Mouse (Mus musculus): ENCODE measurements around the gene Maml3.

Gene Maml3

DNA sequence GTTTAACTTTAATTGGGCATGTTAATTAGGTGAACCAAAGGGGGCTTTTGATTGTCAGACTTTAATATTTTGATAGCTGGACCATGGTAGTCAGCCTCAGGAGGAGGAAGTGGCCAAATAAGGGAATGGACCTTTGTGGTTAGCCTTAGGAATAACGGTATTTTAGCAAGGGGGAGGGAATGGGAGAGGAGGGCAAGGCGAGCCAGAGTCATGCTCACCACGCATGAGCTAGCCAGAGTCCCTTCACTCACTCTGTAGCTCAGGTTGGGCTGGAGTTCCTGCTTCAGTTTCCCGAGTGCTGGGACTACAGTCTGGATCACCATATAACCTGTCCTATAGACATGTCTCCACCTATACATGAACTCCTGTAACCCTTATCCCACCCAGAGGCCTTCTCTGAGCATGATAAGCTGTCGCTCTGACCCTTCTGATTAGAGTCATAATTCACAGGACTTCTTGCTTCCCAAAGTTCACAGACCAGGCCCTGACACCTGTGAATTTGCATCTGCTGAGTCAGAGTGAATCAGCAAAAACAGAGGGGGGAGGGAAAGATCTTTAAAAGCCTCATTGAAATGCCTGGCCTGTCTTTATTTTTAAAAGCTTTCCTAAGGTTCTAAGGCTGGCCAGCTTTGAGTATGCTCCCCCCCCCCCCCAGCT, 434.3 kb downstream of the Maml3 start:
- no peak for DNase-seq (ENCODE audit: low spot score in 2 of 2)

DNA sequence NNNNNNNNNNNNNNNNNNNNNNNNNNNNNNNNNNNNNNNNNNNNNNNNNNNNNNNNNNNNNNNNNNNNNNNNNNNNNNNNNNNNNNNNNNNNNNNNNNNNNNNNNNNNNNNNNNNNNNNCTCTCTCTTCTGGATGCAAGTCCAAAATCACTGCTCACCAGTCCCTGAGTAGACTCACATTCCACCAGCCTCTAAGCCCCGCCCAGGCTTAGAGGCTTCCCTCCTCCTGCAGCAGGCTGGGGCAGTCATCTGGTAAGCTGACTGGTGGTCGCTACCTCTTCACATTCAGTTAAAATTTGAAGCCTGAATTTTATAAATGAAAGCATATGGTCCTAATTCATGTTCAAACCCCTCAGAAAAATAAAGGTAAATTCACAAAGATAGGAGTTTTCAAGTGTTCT, 436.3 kb downstream of the Maml3 start:
- no peak for DNase-seq (ENCODE audit: low spot score in 2 of 2)

DNA sequence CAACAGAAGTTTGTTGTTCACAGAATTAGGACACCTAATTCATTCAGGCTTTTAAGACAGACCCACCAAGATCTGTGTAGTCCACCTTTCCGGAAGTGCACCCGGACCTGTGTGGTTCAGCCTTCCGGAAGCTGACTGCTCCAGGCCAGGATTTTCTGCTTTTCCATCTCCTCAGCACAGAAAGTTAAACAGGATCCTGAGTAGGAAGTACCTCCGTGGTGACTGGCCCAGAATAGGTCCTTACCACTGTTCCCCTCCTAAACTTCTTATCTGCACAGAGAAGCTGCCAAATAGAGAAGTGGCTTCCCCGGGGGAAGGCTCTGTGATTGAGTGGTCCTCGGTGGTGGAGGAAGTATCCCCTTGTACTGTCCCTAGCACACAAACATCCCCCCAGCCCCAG, 442.3 kb downstream of the Maml3 start:
- no peak for DNase-seq (ENCODE audit: low spot score in 2 of 2)

DNA sequence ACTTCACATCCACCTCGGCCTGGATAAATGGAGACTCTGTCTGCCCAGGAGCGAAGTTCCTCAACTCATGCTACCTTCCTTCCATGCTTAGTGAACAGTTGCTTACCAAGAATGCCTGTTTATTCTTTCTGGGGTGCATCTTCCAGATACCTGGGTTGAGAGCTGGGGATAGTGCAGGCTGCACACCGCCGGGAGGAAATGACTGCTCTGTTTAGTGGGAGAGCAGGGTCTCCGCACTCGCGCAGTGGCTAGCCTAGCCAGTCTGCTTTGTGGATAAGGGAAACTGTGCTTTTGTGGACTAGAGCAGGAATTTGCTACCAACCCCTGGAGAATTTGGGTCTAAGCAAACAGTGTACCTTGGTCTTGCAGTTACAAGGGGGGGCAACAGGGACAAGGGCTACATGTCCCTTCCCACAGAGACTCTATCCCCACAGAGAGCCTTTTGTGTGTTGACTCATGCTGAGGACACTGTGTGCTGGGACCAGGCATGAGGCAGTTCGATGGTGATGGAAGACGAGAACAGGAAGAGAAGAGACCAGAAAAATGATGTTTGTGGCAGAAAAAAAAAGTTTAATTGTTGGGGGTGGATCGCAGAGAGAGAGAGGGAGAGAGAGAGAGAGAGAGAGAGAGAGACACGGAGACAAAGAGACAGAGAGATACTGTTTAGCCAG, 442.9 kb downstream of the Maml3 start:
- no peak for DNase-seq (ENCODE audit: low spot score in 2 of 2)

DNA sequence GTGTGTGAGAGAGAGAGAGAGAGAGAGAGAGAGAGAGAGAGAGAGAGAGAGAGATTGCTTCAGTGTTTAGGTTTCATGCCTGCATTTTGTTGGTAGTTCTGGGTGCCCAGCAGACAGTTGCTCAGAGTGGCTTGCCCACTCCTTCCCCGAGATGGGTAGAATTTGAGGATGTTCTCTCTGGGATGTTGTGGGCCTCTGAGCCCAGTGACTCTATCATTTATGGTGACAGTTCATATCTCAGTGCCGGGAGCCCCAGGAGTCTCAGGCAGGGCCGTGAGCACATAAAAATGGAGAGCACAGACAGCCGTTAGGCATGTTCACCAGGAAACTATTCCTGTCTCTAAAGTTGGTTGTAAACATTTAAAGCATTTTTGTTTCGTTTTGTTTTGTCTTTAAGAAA, 443.5 kb downstream of the Maml3 start:
- DNase-seq (ENCODE audit: low spot score in 2 of 2) = no peak

DNA sequence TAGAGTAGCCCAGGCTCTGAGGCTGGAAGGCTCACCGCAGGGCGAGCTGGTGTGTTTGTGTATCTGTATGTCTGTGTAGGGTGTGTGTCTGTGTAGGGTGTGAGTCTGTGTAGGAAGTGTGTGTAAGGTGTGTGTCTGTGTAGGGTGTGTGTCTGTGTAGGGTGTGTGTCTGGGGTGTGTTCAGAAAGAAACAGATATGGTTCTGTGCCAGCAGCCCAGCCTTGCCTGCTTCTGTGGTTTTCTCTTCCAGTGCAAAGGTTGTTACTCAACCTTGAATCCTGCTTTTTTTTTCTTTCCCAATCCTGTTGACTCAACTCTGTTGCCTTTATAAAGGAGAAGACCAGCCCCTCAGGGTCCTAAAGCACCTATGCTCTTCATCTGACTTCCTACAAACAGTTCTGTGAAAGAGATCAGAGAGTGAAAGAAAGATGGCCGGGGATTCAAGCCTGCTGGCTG, 444.0 kb downstream of the Maml3 start:
- DNase-seq (ENCODE audit: low spot score in 2 of 2) = no peak

DNA sequence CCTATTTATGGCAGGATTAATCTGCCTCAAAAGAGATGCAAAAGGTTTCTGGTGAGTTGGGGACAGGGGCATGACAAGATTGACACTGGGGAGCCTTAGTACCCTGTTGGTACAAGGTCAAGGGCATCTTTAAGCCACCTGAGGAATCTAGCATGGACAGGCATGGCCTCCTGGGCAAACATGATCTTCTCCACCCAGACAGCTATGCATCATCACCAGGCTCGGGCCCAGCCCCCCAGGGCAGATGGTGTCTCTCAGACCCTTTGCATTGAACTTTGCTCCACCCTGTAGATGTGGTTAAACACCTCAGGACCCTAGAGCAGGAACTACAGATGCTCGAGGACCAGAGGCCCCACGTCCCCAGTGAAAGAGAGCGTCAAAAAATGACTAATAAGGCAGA, 444.8 kb downstream of the Maml3 start, which contains the start of gene Mgst2:
TSS of gene Mgst2 (plus strand) at position 301 of the 400 bp plus-strand sequence.
- DNase-seq (ENCODE audit: low spot score in 2 of 2) = no peak

DNA sequence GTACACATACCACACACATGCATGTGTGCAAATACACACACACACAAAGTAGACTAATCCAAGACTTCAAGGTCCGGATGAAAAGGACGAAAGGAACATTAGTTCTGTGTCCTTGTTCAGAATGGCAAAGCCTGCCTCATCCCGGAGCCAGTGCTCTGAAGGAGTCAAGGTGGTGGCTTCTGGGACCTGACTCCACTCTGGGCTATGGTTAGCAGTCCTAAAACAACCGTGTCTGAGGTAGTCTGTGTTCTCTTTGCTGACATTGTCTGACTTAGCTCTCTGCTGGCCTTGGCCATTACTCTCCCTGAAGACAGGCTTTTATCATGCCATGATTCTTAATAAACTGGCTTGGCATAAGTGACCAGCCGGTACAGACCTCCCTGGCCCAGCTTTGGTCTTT, 445.5 kb downstream of the Maml3 start:
- DNase-seq (ENCODE audit: low spot score in 2 of 2) = no peak

DNA sequence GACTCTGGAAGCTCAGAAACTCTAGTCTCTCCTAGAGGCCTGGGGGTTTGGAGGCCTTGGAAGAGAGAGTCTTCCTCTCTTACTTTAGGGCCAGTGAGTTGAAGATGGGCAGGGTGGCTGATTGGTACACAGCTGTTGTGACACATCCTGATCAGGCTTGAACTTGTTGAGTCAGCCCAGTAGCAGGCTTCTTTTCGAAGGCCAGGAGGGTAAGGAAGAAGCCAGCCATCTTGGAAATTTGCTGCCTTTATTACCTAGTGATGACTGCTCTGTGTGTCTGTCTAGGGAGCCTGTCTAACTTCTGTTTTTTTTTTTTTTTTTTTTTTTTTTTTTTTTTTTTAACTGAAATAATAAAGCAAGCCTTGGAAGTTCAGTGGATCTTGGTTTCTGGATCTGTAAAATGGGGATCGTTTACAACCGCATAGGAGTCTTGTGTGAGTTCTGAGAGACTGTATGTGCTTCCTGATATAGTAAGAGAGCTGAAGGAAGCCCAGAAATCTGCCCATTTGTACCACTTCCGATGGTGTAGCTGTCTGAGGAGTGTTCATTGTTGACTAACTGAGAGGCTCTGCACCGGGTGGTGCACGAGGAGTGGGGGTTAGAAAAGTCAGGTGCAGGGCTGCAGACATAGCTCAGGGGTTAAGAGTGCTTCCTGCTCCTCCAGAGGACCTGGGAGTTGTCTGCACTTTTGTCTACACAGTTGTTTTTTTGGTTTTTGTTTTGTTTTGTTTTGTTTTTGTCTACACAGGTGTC, 450.4 kb downstream of the Maml3 start:
- DNase-seq (ENCODE audit: low spot score in 2 of 2) = no peak

DNA sequence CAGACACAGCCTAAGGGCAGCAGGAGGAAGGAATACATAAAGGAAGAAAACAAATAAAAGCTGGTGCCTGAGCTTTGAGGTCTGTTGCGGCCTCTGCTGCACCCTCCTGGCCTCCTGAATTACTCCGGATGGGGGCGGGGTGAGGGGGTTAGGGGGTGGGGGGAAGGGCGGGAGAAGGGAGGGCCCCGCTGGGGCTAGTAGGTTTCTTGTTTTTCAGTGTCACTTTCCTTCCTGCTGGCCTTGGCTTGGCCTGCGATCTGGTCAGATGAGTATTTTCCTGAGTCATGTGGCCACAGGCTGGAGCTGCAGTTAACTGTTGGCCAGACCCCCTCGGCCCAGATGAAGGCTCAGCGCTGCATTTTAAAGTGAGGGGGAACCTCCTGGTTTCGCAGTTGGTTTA, 452.2 kb downstream of the Maml3 start:
- no peak for DNase-seq (ENCODE audit: low spot score in 2 of 2)

DNA sequence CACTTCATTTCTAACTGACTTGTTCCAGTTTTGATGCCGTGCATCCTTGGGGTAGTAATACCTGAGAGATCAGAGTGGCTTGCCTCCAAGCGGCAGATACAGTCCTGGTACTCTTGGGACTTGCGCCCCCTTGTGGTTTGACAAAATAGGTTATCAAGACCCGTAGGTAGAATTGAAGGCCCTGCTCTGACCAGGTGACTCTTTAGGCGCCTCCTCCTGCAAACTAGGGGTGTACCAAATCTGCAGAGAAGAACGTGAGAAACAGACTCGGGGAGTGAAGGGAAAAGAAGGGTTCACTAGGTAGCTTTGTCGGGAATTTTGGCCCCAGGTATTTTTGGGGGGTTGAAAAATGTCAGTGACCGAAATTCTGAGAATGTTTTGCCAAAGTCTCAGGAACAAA, 452.6 kb downstream of the Maml3 start:
- peak; percentile 35 to 68 for DNase-seq (ENCODE audit: low spot score in 2 of 2)

DNA sequence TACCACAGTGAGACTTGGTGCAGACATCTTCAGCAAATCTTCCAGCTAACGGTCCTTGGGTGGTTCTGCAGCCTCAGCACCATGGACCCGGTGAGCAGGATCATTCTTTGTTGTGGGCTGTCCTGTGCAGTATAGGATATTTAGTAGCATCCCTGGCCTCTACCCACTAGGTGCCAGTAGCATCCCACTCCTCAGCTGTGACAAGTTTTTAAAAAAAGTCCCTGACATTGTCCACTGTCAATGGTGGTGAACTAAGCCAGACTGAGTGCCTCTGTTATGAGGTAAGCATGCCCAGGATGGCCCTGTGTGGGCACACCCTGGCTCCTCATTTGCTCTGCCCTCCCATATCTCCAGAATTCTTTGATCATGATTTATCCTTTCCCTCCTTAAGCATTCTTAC, 453.7 kb downstream of the Maml3 start:
- DNase-seq (ENCODE audit: low spot score in 2 of 2) = no peak

DNA sequence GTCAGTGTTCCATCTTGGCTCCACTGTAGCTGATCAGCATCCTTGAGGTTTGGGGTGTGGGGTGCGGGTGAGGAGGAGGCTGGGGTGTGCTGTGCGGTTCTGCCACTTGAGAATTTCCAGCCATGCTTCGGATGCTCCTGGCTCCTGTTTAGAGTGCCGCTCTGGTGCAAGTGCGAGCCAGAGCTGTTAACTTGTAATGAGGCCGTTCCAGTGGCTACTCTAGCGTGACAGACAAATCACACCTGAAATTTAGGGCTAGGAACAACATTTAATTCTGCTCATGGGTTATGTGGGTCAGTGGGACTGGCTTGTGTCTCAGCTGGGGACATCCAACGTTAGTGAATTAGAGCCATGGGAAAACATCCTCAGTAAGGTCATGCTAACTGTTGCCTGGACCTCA, 454.9 kb downstream of the Maml3 start:
- DNase-seq (ENCODE audit: low spot score in 2 of 2) = no peak

DNA sequence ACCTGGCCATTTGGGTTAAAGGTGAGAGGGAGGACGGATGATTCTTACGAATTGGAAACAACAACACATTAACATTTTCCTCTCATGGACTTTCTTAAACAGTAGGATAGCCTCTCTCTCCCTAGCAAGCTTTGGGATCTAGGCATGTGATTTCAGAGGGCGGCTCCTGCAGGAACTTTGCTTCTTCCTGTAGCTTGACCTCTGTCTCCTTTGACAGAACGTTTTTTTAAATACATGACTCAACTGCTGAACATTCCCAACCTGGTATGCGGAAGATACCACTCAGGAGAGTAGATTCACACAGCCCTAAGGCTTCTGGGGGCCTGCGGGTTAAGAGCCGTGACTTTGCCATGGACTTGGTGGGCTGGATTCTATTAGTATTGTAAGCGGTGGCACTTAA, 455.4 kb downstream of the Maml3 start:
- DNase-seq (ENCODE audit: low spot score in 2 of 2) = no peak

DNA sequence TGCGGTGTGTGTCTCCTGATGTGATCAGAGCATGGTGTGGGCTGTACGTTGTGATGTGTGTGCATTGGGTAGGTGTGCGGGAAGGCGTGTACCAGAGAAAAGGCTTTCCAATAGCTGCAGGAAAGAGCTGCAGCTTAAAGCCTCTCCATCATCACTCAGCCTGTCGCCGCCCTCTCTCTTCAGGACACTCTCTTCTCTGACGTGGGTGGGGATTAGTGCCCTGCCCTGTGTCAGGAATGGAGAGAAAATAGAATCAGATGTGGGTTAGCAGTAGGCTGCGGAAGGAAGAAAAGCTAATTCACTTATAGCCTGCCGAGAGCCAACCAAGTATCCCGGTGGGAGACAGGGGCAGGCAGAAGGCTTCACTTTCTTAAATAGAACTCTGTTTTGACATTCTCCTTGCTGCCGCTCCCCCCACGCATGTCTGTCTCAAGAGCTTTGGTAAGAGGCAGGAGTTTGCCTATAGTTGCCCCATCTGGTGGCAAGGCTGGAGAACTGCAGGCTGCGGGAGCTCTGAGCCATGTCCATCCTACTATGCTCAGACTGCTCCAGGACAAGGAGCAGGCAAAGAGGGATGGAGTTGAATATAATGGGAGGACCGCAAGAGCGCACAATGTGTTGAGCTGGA, 456.7 kb downstream of the Maml3 start:
- peak; percentile 73 to 77 for DNase-seq (ENCODE audit: low spot score in 2 of 2)

DNA sequence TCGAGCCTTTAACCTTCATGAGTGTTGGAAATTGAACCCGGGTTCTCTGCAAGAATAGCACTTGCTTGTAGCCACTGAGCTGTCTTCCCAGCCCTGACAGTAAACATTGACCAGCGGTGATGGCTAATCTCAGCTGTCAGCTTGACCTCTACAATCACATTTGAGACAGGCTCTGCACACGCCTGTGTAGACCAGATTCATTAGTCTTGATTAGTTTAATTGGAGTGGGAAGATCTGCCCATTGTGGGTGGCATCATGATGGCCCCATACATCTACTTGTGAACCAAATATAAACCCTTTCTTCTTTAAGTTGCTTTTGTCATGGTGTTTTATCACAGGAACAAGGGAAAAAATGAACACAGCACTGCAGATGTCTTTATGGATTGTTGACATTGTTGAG, 457.5 kb downstream of the Maml3 start:
- DNase-seq (ENCODE audit: low spot score in 2 of 2) = no peak

DNA sequence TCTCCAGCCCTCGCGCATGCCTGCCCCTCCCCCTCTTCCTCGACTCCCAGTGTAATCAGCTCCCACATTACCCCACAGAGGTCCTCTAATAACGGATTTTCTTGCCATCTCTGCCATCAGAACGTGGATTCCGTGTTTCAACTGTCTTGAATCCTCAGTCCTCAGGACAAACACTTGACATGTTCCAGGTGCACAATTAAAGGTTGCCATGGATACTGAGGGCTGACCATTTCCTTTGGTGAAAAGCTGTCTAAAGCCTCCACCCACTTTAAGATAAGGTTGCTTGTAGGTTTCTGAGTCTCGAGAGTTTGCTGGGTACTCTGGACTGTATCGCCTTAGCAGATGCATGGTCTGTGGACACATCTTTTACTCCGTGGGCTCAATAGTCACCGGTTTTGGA, 458.6 kb downstream of the Maml3 start:
- DNase-seq (ENCODE audit: low spot score in 2 of 2) = no peak

DNA sequence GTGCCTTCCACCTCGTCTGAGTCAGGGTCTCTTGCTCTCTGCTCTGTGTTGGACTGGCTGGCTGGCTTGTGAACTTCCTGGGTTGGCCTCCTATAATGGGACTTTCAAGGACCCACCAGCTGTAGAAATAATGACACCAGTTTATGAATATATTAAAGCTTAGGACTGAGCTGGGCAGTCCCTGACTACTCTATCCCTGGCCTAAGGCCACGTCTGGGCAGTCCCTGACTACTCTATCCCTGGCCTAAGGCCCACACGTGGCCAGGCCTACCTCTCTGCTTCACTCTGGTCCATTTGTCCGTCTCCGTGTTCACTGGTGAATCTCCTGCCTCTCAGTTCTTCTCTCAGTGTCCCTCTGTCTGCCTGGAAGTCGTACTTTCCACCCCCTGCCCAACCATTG, 459.4 kb downstream of the Maml3 start:
- DNase-seq (ENCODE audit: low spot score in 2 of 2) = no peak

DNA sequence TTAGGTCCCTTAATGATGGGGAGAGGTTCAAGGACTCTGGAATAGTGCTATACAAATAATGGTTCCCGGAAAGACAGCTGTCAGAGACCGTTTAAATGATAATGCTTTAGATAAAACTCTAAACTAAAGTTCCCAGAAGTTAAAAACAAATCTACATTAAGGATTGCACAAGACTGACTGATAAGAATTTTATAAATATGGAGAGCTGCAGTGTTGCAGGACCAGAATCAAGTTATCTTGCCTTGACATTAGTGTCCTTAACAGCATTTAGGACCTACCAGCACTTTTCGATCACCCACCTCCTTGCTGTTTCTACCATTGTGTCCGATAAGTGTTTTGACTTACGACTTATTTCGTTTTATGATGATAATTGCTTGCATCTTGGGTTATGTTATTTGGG, 466.6 kb downstream of the Maml3 start:
- no peak for DNase-seq (ENCODE audit: low spot score in 2 of 2)

DNA sequence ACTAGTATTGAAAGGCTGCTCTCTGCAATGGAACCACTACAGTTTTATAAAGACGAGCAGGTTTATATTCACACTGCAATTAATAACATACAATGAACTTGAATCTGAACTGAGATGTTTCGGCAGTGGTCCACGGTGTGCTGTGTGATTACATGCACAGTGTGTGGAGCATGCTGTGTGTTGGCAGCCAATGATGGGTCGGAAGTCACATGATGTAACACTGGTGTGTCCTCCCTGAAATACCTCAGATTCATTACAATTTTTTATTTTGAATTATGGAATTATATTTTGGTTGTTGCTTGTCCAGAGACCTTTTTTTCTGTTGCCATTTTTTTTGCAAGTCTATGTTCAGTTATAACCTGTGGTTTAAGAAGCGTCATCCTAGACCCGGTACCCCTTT, 467.6 kb downstream of the Maml3 start:
- DNase-seq (ENCODE audit: low spot score in 2 of 2) = no peak

DNA sequence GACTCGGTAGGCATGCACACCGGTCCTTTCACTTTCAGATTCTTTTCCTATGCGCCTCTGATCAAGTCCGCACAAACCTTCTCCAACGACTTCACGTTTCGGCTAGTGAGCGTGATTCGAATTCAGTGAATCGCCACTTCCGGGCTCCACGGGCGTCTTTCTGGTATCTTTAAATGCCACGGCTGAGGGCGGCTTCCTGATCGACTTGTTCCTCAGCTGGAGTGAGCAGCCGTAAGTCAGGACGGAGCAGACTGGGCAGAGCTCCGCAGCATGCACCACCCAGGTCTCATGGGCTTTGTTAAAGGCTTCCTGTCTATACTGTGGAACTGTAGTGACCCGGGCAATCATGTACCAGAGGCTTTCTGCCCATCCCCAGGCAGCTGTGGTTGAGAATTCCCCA, 468.2 kb downstream of the Maml3 start:
- no peak for DNase-seq (ENCODE audit: low spot score in 2 of 2)

DNA sequence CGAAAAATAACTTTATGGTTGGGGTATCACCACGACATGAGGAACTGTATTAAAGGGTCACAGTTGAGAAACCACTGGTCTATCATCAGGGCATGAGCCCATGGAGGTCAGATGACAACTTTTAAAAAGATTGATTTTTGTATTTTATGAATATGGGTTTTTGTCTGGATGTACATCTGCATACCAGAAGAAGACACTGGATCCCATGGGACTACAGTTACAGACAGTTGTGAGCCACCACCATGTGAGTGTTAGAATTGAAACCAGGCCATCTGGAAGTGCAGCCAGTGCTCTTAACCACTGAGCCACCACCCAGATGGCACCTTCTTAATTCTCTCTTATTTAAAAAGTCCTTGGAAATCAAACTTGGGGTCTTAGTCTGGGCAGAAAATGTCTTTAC, 468.9 kb downstream of the Maml3 start:
- DNase-seq (ENCODE audit: low spot score in 2 of 2) = no peak
